Mouse (Mus musculus): ENCODE results near the gene Upp2. TPM values are rescaled to one million over a fixed set of nuclear protein-coding genes. Genes with fewer than 3 reads are reported as not detected.

The Upp2 gene
- polyA plus RNA-seq, 1 experiment from 2014 or later = 7.0 TPM

GRCm38 (mm10) chr2:58574167-58574566, 7.1 kb downstream of the Upp2 start:
- Histone ChIP-seq H3K4me2 (no peak overlapping the region), H3K9ac (no peak overlapping the region), H3K9me3 (replicated peaks) (no peaks in the 10 kb centered on the region), H3K36me3 (no peaks in the 10 kb centered on the region), H3K27me3 (replicated peaks) (no peaks in the 10 kb centered on the region), H3K27ac (ENCODE audit: poor library complexity, severe bottlenecking) (no peak overlapping the region), H3K4me1 (replicated peaks) (peaks cover under 1% of the 10 kb centered on the region), H3K4me3 (no peak overlapping the region)
- WGBS = 77% methylated on average over 2 of the region's 2 CpGs
- no peak for ATAC-seq (ENCODE audit: insufficient number of reproducible peaks, low FRiP score)

GRCm38 (mm10) chr2:58586311-58586710, 19.2 kb downstream of the Upp2 start:
- WGBS = 70% methylated on average over 10 of the region's 10 CpGs
- no peak overlapping the region for H3K27ac ChIP-seq (ENCODE audit: poor library complexity, severe bottlenecking)
- H3K27me3 ChIP-seq (replicated peaks) = no peaks in the 10 kb centered on the region
- H3K4me2 ChIP-seq = no peak overlapping the region
- ATAC-seq (ENCODE audit: insufficient number of reproducible peaks, low FRiP score) = no peak
- no peaks in the 10 kb centered on the region for H3K9me3 ChIP-seq (replicated peaks)
- H3K4me1 ChIP-seq (replicated peaks) = peaks cover 35% of the 10 kb centered on the region
- no peak overlapping the region for H3K9ac ChIP-seq
- H3K36me3 ChIP-seq = no peaks in the 10 kb centered on the region
- no peak overlapping the region for H3K4me3 ChIP-seq

- Histone ChIP-seq H3K4me1 (replicated peaks) (peaks cover 36% of the 10 kb centered on the region), H3K9ac (no peak overlapping the region), H3K9me3 (replicated peaks) (no peaks in the 10 kb centered on the region), H3K4me2 (no peak overlapping the region), H3K36me3 (no peaks in the 10 kb centered on the region), H3K27ac (ENCODE audit: poor library complexity, severe bottlenecking) (no peak overlapping the region), H3K4me3 (no peak overlapping the region), H3K27me3 (replicated peaks) (no peaks in the 10 kb centered on the region)
- ATAC-seq (ENCODE audit: insufficient number of reproducible peaks, low FRiP score) = peak; percentile 55
- 42% methylated on average over 4 of the region's 4 CpGs for WGBS
These were observed 22.5 kb downstream of the Upp2 start for GRCm38 (mm10) chr2:58589637-58590036.

GRCm38 (mm10) chr2:58590055-58590454, 23.0 kb downstream of the Upp2 start:
- Histone ChIP-seq H3K27me3 (replicated peaks) (no peaks in the 10 kb centered on the region), H3K4me2 (no peak overlapping the region), H3K4me3 (no peak overlapping the region), H3K36me3 (no peaks in the 10 kb centered on the region), H3K9ac (no peak overlapping the region), H3K27ac (ENCODE audit: poor library complexity, severe bottlenecking) (no peak overlapping the region), H3K4me1 (replicated peaks) (peaks cover 36% of the 10 kb centered on the region), H3K9me3 (replicated peaks) (no peaks in the 10 kb centered on the region)
- 94% methylated on average over 1 of the region's 1 CpGs for WGBS
- ATAC-seq (ENCODE audit: insufficient number of reproducible peaks, low FRiP score) = no peak

GRCm38 (mm10) chr2:58595350-58595749, 28.3 kb downstream of the Upp2 start:
- no peak overlapping the region for H3K4me2 ChIP-seq
- H3K4me3 ChIP-seq = no peak overlapping the region
- no peak overlapping the region for H3K9ac ChIP-seq
- no peaks in the 10 kb centered on the region for H3K9me3 ChIP-seq (replicated peaks)
- peaks cover 29% of the 10 kb centered on the region for H3K4me1 ChIP-seq (replicated peaks)
- WGBS = 58% methylated on average over 9 of the region's 9 CpGs
- H3K27me3 ChIP-seq (replicated peaks) = no peaks in the 10 kb centered on the region
- peak; percentile 59; the same call in 1 of the 2 replicates for ATAC-seq (ENCODE audit: insufficient number of reproducible peaks, low FRiP score)
- H3K27ac ChIP-seq (ENCODE audit: poor library complexity, severe bottlenecking) = peak overlapping the region; percentile 80
- H3K36me3 ChIP-seq = no peaks in the 10 kb centered on the region

GRCm38 (mm10) chr2:58596774-58597342, 29.8 kb downstream of the Upp2 start:
- ATAC-seq (ENCODE audit: insufficient number of reproducible peaks, low FRiP score) = no peak
- Histone ChIP-seq H3K9ac (no peak overlapping the region), H3K36me3 (no peaks in the 10 kb centered on the region), H3K9me3 (replicated peaks) (no peaks in the 10 kb centered on the region), H3K4me2 (no peak overlapping the region), H3K4me3 (no peak overlapping the region), H3K4me1 (replicated peaks) (peaks cover 25% of the 10 kb centered on the region), H3K27me3 (replicated peaks) (no peaks in the 10 kb centered on the region), H3K27ac (ENCODE audit: poor library complexity, severe bottlenecking) (no peak overlapping the region)
- WGBS = 78% methylated on average over 17 of the region's 17 CpGs

GRCm38 (mm10) chr2:58597556-58597955, 30.5 kb downstream of the Upp2 start:
- Histone ChIP-seq H3K9ac (no peak overlapping the region), H3K27me3 (replicated peaks) (no peaks in the 10 kb centered on the region), H3K4me1 (replicated peaks) (peaks cover 25% of the 10 kb centered on the region), H3K9me3 (replicated peaks) (0 out of 2 replicates have a peak, but pooled peaks cover 4% of the 10 kb centered on the region), H3K4me3 (no peak overlapping the region), H3K36me3 (no peaks in the 10 kb centered on the region), H3K4me2 (no peak overlapping the region), H3K27ac (ENCODE audit: poor library complexity, severe bottlenecking) (no peak overlapping the region)
- no peak for ATAC-seq (ENCODE audit: insufficient number of reproducible peaks, low FRiP score)
- 96% methylated on average over 3 of the region's 3 CpGs for WGBS

- H3K9ac ChIP-seq = no peak overlapping the region
- H3K27me3 ChIP-seq (replicated peaks) = no peaks in the 10 kb centered on the region
- 0 out of 2 replicates have a peak, but pooled peaks cover 4% of the 10 kb centered on the region for H3K9me3 ChIP-seq (replicated peaks)
- no peak overlapping the region for H3K4me3 ChIP-seq
- ATAC-seq (ENCODE audit: insufficient number of reproducible peaks, low FRiP score) = no peak
- no peak overlapping the region for H3K27ac ChIP-seq (ENCODE audit: poor library complexity, severe bottlenecking)
- H3K36me3 ChIP-seq = no peaks in the 10 kb centered on the region
- peaks cover 19% of the 10 kb centered on the region for H3K4me1 ChIP-seq (replicated peaks)
- 86% methylated on average over 6 of the region's 6 CpGs for WGBS
- H3K4me2 ChIP-seq = no peak overlapping the region
These were observed 32.5 kb downstream of the Upp2 start for GRCm38 (mm10) chr2:58599639-58600038.

- H3K9ac ChIP-seq = no peak overlapping the region
- 87% methylated on average over 4 of the region's 4 CpGs for WGBS
- H3K4me1 ChIP-seq (replicated peaks) = peaks cover 6% of the 10 kb centered on the region; the same call in 1 of the 2 replicates
- H3K4me3 ChIP-seq = no peak overlapping the region
- ATAC-seq (ENCODE audit: insufficient number of reproducible peaks, low FRiP score) = no peak
- H3K27ac ChIP-seq (ENCODE audit: poor library complexity, severe bottlenecking) = no peak overlapping the region
- no peaks in the 10 kb centered on the region for H3K27me3 ChIP-seq (replicated peaks)
- no peaks in the 10 kb centered on the region for H3K36me3 ChIP-seq
- no peak overlapping the region for H3K4me2 ChIP-seq
- H3K9me3 ChIP-seq (replicated peaks) = 0 out of 2 replicates have a peak, but pooled peaks cover 4% of the 10 kb centered on the region
These were observed 34.3 kb downstream of the Upp2 start for GRCm38 (mm10) chr2:58601382-58601781.

GRCm38 (mm10) chr2:58603379-58603778, 36.3 kb downstream of the Upp2 start:
- WGBS = 80% methylated on average over 3 of the region's 3 CpGs
- no peak overlapping the region for H3K4me2 ChIP-seq
- no peak overlapping the region for H3K4me3 ChIP-seq
- H3K27ac ChIP-seq (ENCODE audit: poor library complexity, severe bottlenecking) = no peak overlapping the region
- no peak for ATAC-seq (ENCODE audit: insufficient number of reproducible peaks, low FRiP score)
- H3K27me3 ChIP-seq (replicated peaks) = no peaks in the 10 kb centered on the region
- no peak overlapping the region for H3K9ac ChIP-seq
- H3K36me3 ChIP-seq = no peaks in the 10 kb centered on the region
- H3K9me3 ChIP-seq (replicated peaks) = 0 out of 2 replicates have a peak, but pooled peaks cover 4% of the 10 kb centered on the region
- H3K4me1 ChIP-seq (replicated peaks) = no peaks in the 10 kb centered on the region

GRCm38 (mm10) chr2:58604791-58605190, 37.7 kb downstream of the Upp2 start:
- WGBS = 94% methylated on average over 3 of the region's 3 CpGs
- no peak for ATAC-seq (ENCODE audit: insufficient number of reproducible peaks, low FRiP score)

GRCm38 (mm10) chr2:58613720-58614119, 46.6 kb downstream of the Upp2 start:
- Histone ChIP-seq H3K4me1 (replicated peaks) (no peaks in the 10 kb centered on the region), H3K4me2 (no peak overlapping the region), H3K27me3 (replicated peaks) (no peaks in the 10 kb centered on the region), H3K9ac (no peak overlapping the region), H3K4me3 (no peak overlapping the region), H3K36me3 (no peaks in the 10 kb centered on the region), H3K27ac (ENCODE audit: poor library complexity, severe bottlenecking) (no peak overlapping the region), H3K9me3 (replicated peaks) (no peaks in the 10 kb centered on the region)
- WGBS = 77% methylated on average over 3 of the region's 3 CpGs
- no peak for ATAC-seq (ENCODE audit: insufficient number of reproducible peaks, low FRiP score)

More at GRCm38 (mm10) chr2:58604791-58605190, 37.7 kb downstream of the Upp2 start:
- H3K9ac ChIP-seq = no peak overlapping the region
- H3K36me3 ChIP-seq = no peaks in the 10 kb centered on the region
- no peak overlapping the region for H3K4me3 ChIP-seq
- no peaks in the 10 kb centered on the region for H3K27me3 ChIP-seq (replicated peaks)
- 0 out of 2 replicates have a peak, but pooled peaks cover 4% of the 10 kb centered on the region for H3K9me3 ChIP-seq (replicated peaks)
- no peaks in the 10 kb centered on the region for H3K4me1 ChIP-seq (replicated peaks)
- H3K27ac ChIP-seq (ENCODE audit: poor library complexity, severe bottlenecking) = no peak overlapping the region
- H3K4me2 ChIP-seq = no peak overlapping the region
